Mouse (Mus musculus): ENCODE results near the gene Glipr2. TPM values are rescaled to one million over a fixed set of nuclear protein-coding genes. Genes with fewer than 3 reads are reported as not detected.

The Glipr2 gene
- polyA plus RNA-seq, 1 experiment from 2014 or later = 66.8 TPM

GRCm38 (mm10) chr4:44013391-44014070, 56.3 kb downstream of the Glipr2 start:
- H3K27me3 ChIP-seq = no peaks in the 10 kb centered on the region
- peaks cover 20% of the 10 kb centered on the region for H3K4me1 ChIP-seq
- peaks cover 3% of the 10 kb centered on the region; the same call in 1 of the 2 replicates for H3K36me3 ChIP-seq
- no peak for ATAC-seq (ENCODE audit: borderline replicate concordance, extremely low read depth, low FRiP score, low TSS enrichment)
- peak overlapping the region; percentile 95 for H3K9ac ChIP-seq
- H3K4me2 ChIP-seq = peak overlapping the region; percentile 88
- no peak overlapping the region for H3K27ac ChIP-seq
- 21% methylated on average over 11 of the region's 11 CpGs for WGBS
- no peaks in the 10 kb centered on the region for H3K9me3 ChIP-seq
- H3K4me3 ChIP-seq = peak overlapping the region; percentile 94

GRCm38 (mm10) chr4:44016071-44016470, 58.9 kb downstream of the Glipr2 start:
- Histone ChIP-seq H3K27ac (no peak overlapping the region), H3K9ac (no peak overlapping the region), H3K9me3 (no peaks in the 10 kb centered on the region), H3K27me3 (no peaks in the 10 kb centered on the region), H3K4me3 (no peak overlapping the region), H3K4me1 (peaks cover 20% of the 10 kb centered on the region), H3K4me2 (no peak overlapping the region), H3K36me3 (peaks cover 29% of the 10 kb centered on the region)
- 92% methylated on average over 4 of the region's 4 CpGs for WGBS
- no peak for ATAC-seq (ENCODE audit: borderline replicate concordance, extremely low read depth, low FRiP score, low TSS enrichment)

- Histone ChIP-seq H3K4me1 (peaks cover 19% of the 10 kb centered on the region), H3K9ac (no peak overlapping the region), H3K27ac (no peak overlapping the region), H3K27me3 (no peaks in the 10 kb centered on the region), H3K4me2 (no peak overlapping the region), H3K9me3 (no peaks in the 10 kb centered on the region), H3K36me3 (peaks cover 34% of the 10 kb centered on the region), H3K4me3 (no peak overlapping the region)
- 88% methylated on average over 12 of the region's 12 CpGs for WGBS
- no peak for ATAC-seq (ENCODE audit: borderline replicate concordance, extremely low read depth, low FRiP score, low TSS enrichment)
Measured at GRCm38 (mm10) chr4:44016791-44017190, 59.6 kb downstream of the Glipr2 start.

GRCm38 (mm10) chr4:44022323-44022722, 65.1 kb downstream of the Glipr2 start:
- H3K9me3 ChIP-seq = no peaks in the 10 kb centered on the region
- ATAC-seq (ENCODE audit: borderline replicate concordance, extremely low read depth, low FRiP score, low TSS enrichment) = no peak
- no peak overlapping the region for H3K27ac ChIP-seq
- peaks cover 88% of the 10 kb centered on the region for H3K36me3 ChIP-seq
- H3K4me1 ChIP-seq = no peaks in the 10 kb centered on the region
- no peak overlapping the region for H3K9ac ChIP-seq
- WGBS = 74% methylated on average over 4 of the region's 4 CpGs
- no peak overlapping the region for H3K4me2 ChIP-seq
- no peaks in the 10 kb centered on the region for H3K27me3 ChIP-seq
- H3K4me3 ChIP-seq = no peak overlapping the region

- Histone ChIP-seq H3K27ac (no peak overlapping the region), H3K36me3 (peaks cover 92% of the 10 kb centered on the region), H3K4me3 (no peak overlapping the region), H3K4me1 (no peaks in the 10 kb centered on the region), H3K9me3 (no peaks in the 10 kb centered on the region), H3K27me3 (no peaks in the 10 kb centered on the region), H3K4me2 (no peak overlapping the region), H3K9ac (no peak overlapping the region)
- WGBS = 92% methylated on average over 11 of the region's 11 CpGs
- ATAC-seq (ENCODE audit: borderline replicate concordance, extremely low read depth, low FRiP score, low TSS enrichment) = no peak
Measured at GRCm38 (mm10) chr4:44022766-44023165, 65.6 kb downstream of the Glipr2 start.

- Histone ChIP-seq H3K4me1 (no peaks in the 10 kb centered on the region), H3K36me3 (peaks cover 91% of the 10 kb centered on the region), H3K9me3 (no peaks in the 10 kb centered on the region), H3K27me3 (no peaks in the 10 kb centered on the region), H3K4me3 (no peak overlapping the region), H3K9ac (no peak overlapping the region), H3K27ac (no peak overlapping the region), H3K4me2 (no peak overlapping the region)
- WGBS = 92% methylated on average over 9 of the region's 9 CpGs
- no peak for ATAC-seq (ENCODE audit: borderline replicate concordance, extremely low read depth, low FRiP score, low TSS enrichment)
Measured at GRCm38 (mm10) chr4:44023681-44024080, 66.5 kb downstream of the Glipr2 start.

- Histone ChIP-seq H3K4me1 (no peaks in the 10 kb centered on the region), H3K9ac (no peak overlapping the region), H3K4me3 (no peak overlapping the region), H3K36me3 (peaks cover 85% of the 10 kb centered on the region), H3K9me3 (no peaks in the 10 kb centered on the region), H3K27ac (no peak overlapping the region), H3K4me2 (no peak overlapping the region), H3K27me3 (no peaks in the 10 kb centered on the region)
- ATAC-seq (ENCODE audit: borderline replicate concordance, extremely low read depth, low FRiP score, low TSS enrichment) = no peak
- 95% methylated on average over 6 of the region's 6 CpGs for WGBS
Measured at GRCm38 (mm10) chr4:44024241-44024640, 67.0 kb downstream of the Glipr2 start.

GRCm38 (mm10) chr4:44025570-44025969, 68.4 kb downstream of the Glipr2 start:
- Histone ChIP-seq H3K27me3 (no peaks in the 10 kb centered on the region), H3K4me2 (no peak overlapping the region), H3K9ac (no peak overlapping the region), H3K36me3 (peaks cover 76% of the 10 kb centered on the region), H3K27ac (no peak overlapping the region), H3K4me1 (no peaks in the 10 kb centered on the region), H3K9me3 (no peaks in the 10 kb centered on the region), H3K4me3 (no peak overlapping the region)
- no peak for ATAC-seq (ENCODE audit: borderline replicate concordance, extremely low read depth, low FRiP score, low TSS enrichment)
- 95% methylated on average over 6 of the region's 6 CpGs for WGBS

Other genes with a start within 250 kb of the Glipr2 start
- gene Olfr71, start 247.1 kb upstream of the Glipr2 start, polyA plus RNA-seq (2015; fragmentation: Nextera tagmentation; extraction: Ambion mirVana) = not detected in 2 replicates
- 1.1 and 1.3 TPM in 2 replicates for gene Hrct1, start 230.2 kb upstream of the Glipr2 start, polyA plus RNA-seq (2015; fragmentation: Nextera tagmentation; extraction: Ambion mirVana)
- gene Spaar, start 227.4 kb upstream of the Glipr2 start, polyA plus RNA-seq (2015; fragmentation: Nextera tagmentation; extraction: Ambion mirVana) = 0.48 and 0.62 TPM in 2 replicates
- not detected in 2 replicates for gene Olfr159, start 186.4 kb upstream of the Glipr2 start, polyA plus RNA-seq (2015; fragmentation: Nextera tagmentation; extraction: Ambion mirVana)
- gene Olfr156, start 133.5 kb upstream of the Glipr2 start, polyA plus RNA-seq (2015; fragmentation: Nextera tagmentation; extraction: Ambion mirVana) = not detected in 2 replicates
- gene Olfr157, start 117.2 kb upstream of the Glipr2 start, polyA plus RNA-seq (2015; fragmentation: Nextera tagmentation; extraction: Ambion mirVana) = not detected in 2 replicates
- gene Olfr155, start 105.8 kb upstream of the Glipr2 start, polyA plus RNA-seq (2015; fragmentation: Nextera tagmentation; extraction: Ambion mirVana) = not detected in 2 replicates
- gene Reck, start 81.9 kb upstream of the Glipr2 start, polyA plus RNA-seq (2015; fragmentation: Nextera tagmentation; extraction: Ambion mirVana) = 23.0 and 23.2 TPM in 2 replicates
- gene Ccin, start 26.1 kb downstream of the Glipr2 start, polyA plus RNA-seq (2015; fragmentation: Nextera tagmentation; extraction: Ambion mirVana) = not detected in 2 replicates
- gene Clta, start 47.1 kb downstream of the Glipr2 start, polyA plus RNA-seq (2015; fragmentation: Nextera tagmentation; extraction: Ambion mirVana) = 223 TPM in 2 replicates
- 40.0 and 43.1 TPM in 2 replicates for gene Gne, start 126.8 kb downstream of the Glipr2 start, polyA plus RNA-seq (2015; fragmentation: Nextera tagmentation; extraction: Ambion mirVana)

Measured in lung, embryonic 15.5 days (tissue).